Mouse (Mus musculus): ENCODE data around the gene Col6a5. TPM values are rescaled to one million over a fixed set of nuclear protein-coding genes. Genes with fewer than 3 reads are reported as not detected.

The Col6a5 gene
- total RNA-seq, 2 experiments from 2014 or later, result not detected

DNA sequence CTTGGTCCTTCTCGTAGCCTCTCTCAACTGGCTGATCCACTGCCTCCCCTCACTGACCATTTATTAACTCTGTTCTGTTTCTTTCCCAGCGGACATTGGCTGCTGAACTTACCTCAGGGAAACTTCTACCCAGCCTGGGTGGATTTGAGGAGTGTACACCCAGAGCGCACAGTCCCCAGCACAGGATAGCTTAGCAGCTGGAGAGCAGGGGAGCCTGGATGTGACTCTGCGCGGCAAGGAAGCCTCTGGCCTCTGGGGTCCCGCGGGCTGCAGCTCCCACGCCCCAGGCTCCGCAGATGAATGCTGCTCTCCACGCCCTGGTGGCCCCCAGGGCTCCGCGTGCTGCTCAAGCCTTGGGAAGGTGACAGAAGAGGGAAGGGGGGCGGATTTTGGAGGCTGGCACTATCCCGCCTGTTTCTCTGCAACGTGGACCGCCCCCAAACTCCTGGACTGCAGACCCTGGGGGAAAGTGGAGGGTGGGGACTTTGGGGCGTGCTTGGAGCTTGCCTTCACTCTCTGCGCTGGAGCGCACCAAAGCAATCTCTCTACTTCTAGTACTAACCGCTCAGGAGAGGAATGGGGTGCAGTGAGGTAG, 132.6 kb downstream of the Col6a5 start, which contains the start of gene Col6a6:
Gene Col6a6 (minus strand): TSS at position 370 of the 595 bp plus-strand sequence.
- no peak for ATAC-seq (replicated peaks; ENCODE audit: poor library complexity)

DNA sequence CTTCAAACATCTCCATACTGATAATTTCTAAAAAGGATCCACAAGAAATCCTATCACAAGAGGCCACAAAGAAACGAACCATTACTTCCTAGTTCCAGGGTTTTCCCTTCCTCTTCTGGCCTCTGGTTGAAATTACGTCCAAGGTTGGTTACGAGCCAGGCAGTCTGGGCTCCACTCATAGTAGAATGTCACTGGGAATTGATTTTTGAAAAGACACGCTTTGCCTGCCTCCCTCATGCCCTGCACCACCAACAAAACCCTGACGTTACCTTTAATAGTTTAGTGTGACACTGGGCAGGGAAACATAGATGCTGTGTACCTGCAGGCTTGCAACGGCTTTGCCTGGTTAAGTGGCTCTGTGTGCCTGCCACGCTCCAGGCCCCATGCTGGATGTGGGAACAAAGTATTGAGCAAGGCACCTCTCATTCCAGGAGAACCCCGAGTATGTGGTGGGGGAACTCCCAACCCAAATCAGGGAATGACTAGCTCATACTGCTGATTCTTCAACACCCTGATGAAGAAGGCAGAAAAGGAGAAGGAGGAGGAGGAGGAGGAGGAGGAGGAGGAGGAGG, 133.3 kb downstream of the Col6a5 start:
- ATAC-seq (replicated peaks; ENCODE audit: poor library complexity), result no peak

DNA sequence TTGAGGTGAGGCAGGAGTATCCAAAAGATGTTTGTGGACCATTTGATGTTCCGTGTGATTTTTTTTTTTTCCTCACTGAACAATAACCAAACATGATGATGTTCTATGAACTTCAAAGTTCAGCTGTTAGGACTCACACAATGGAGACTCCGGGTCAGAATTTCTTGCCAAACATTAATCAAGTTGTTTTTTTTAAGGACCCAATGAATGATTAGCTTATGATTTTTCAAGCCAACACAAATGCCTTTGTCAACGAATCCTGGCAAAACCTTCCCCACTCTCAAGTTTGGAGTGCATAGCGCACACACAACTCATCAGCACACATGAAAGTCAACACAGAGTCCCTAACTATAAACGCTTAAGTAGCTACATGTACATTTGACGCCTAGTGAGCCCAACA, 139.7 kb downstream of the Col6a5 start:
- ATAC-seq (replicated peaks; ENCODE audit: poor library complexity), result no peak

DNA sequence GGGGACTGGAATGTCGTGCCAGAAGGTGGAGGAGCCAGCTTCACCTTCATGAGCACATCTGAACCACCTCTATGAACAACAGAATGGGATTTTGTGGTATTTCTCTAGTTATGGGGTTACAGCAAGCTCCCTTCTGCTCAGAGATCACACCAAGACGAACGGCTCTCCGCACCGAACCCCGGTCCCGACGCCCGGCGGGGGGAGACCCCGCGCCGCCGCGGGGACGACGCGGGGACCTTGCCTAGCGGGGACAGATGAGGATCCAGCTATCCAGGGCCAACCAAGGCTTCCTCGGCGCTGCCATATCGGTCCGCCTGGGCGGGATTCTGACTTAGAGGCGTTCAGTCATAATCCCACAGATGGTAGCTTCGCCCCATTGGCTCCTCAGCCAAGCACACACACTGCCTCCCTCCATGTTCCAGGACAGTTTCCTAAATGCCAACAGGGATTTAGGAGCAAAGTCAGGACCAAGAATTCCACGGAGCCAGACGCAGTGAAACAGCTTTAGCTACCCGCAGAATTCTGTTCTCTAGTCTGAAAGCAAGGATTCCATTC, 141.2 kb downstream of the Col6a5 start:
- ATAC-seq (replicated peaks; ENCODE audit: poor library complexity), result peak; percentile 71

DNA sequence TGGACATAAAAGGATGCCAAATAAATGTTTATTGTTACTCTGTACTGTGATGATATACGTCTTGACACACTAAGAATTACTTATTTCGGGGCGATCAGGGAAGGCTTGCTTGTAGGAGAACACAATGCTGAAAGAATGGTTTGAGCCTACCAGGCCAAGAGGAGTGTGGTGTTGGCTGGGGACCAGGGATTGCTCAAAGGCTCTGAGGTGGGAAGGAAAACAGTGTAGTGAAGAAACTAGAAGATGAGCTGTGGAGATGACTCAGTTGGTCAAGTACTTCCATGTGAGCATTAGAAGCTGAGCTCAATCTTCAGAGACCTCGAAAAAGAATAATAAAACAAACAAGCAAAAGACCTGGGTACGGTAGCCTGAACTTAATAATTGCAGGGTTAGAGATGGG, 146.0 kb downstream of the Col6a5 start:
- ATAC-seq (replicated peaks; ENCODE audit: poor library complexity), result no peak

DNA sequence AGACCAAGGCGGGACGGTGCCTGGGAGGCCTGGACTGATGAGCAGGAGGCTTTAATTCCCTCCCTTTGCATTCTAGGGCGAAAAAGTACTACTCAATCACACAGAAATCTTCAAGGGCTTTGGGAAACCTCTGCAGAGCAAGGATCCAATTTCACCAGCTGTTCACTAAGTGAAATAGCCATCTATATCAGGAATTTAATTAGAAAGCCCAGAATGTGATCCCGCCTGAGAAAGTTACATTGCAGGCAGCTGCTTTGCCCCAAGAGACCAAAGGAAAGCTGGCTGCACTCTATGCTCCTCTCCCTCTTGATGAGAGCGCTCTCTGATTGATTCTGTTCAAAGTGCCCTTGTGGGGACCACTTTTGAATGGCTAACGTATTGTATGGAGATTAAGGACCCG, 149.0 kb downstream of the Col6a5 start:
- ATAC-seq (replicated peaks; ENCODE audit: poor library complexity), result no peak

DNA sequence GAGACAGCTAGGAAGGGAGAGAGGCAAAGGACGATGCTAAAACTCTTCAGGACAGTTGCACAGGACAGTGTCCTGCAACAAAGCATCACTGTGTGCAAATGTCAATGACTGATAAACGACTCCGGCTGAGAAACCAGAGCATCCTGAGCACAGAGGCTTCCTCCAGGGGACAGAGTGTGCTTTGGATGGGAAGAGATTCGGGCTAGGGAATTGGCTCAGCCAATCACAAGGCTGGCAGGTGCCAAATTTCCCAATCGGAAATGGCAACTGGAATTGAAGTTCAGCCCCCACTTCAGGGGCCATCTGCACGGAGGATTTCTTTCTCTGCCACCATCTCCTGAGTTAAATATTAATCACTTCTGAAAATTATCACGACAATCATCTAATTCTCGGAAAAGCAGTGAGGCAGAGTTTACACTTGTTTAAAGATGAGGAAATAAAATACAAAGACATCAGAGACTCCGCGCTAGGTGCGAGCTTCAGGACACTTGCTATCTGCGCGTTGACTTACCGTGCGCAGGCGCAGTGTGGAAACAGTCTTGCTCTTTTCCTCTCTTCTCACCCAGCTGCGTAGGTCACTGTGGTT, 151.4 kb downstream of the Col6a5 start:
- no peak for ATAC-seq (replicated peaks; ENCODE audit: poor library complexity)

Other genes with a start within 250 kb of the Col6a5 start
- gene Col6a6, start 132.5 kb downstream of the Col6a5 start, total RNA-seq (2015), result not detected in 2 replicates
- gene Col6a6, start 132.5 kb downstream of the Col6a5 start, total RNA-seq (2017), result not detected in 2 replicates
- gene Col6a4, start 136.1 kb upstream of the Col6a5 start, total RNA-seq (2015), result not detected in 2 replicates
- gene Col6a4, start 136.1 kb upstream of the Col6a5 start, total RNA-seq (2017), result not detected in 2 replicates
- gene Glyctk, start 197.5 kb upstream of the Col6a5 start, total RNA-seq (2015), result 0.37 and 0.39 TPM in 2 replicates
- 0.98 and 1.2 TPM in 2 replicates for gene Glyctk, start 197.5 kb upstream of the Col6a5 start, total RNA-seq (2017)
- gene Wdr82, start 210.3 kb upstream of the Col6a5 start, total RNA-seq (2015), result 58.1 and 58.5 TPM in 2 replicates
- gene Wdr82, start 210.3 kb upstream of the Col6a5 start, total RNA-seq (2017), result 63.6 and 72.5 TPM in 2 replicates
- gene Ppm1m, start 239.1 kb upstream of the Col6a5 start, total RNA-seq (2015), result 14.3 and 16.9 TPM in 2 replicates
- gene Ppm1m, start 239.1 kb upstream of the Col6a5 start, total RNA-seq (2017), result 15.5 and 23.7 TPM in 2 replicates
- gene Twf2, start 242.5 kb upstream of the Col6a5 start, total RNA-seq (2015), result 45.1 and 46.4 TPM in 2 replicates
- 67.5 and 80.6 TPM in 2 replicates for gene Twf2, start 242.5 kb upstream of the Col6a5 start, total RNA-seq (2017)

Measured in megakaryocyte progenitor cell, adult 5-6 weeks (primary cell).